Mouse (Mus musculus) E14TG2a.4 (cell line): ENCODE results near the gene Sugct.

Experiments used
- H3K27me3 ChIP-seq: 2 replicates; pipeline ENCODE4 v1.6.1; 2014; ENCODE audit warnings: low read length, control low read depth; ENCODE audit not compliant: insufficient read depth
- H3K36me3 ChIP-seq: 2 replicates; pipeline ENCODE4 v1.6.1; 2014; ENCODE audit warnings: low read length, control low read depth; ENCODE audit not compliant: insufficient read depth
- H3K4me1 ChIP-seq: replicated peaks from 2 replicates; pipeline ENCODE4 v1.6.1; 2014; ENCODE audit warnings: low read depth, low read length, control low read depth
- H3K4me3 ChIP-seq: replicated peaks from 2 replicates; pipeline ENCODE4 v1.5.1; 2014; ENCODE audit warnings: mild to moderate bottlenecking, low read length
- H3K9me3 ChIP-seq: 2 replicates; pipeline ENCODE4 v1.6.1; 2014; ENCODE audit warnings: low read length, control low read depth
- CTCF ChIP-seq: conservative IDR thresholded peaks from 2 replicates; pipeline ENCODE4 v1.5.1; 2014; ENCODE audit warnings: low read length
- NANOG ChIP-seq: IDR thresholded peaks from 2 replicates; pipeline ENCODE4 v1.6.1; 2014; ENCODE audit warnings: borderline replicate concordance, low read length, mixed read lengths
- POU5F1 ChIP-seq: IDR thresholded peaks from 2 replicates; pipeline ENCODE4 v1.6.1; 2014; ENCODE audit warnings: low read length, borderline replicate concordance

Gene Sugct

GRCm38 (mm10) chr13:16906974-16907373 lies 788.4 kb downstream of the Sugct start:
- no peak overlapping the region for H3K4me3 ChIP-seq
- no peaks in the 10 kb centered on the region for H3K9me3 ChIP-seq
- no peaks in the 10 kb centered on the region for H3K4me1 ChIP-seq
- H3K27me3 ChIP-seq = no peaks in the 10 kb centered on the region
- H3K36me3 ChIP-seq = no peaks in the 10 kb centered on the region
- TF ChIP-seq CTCF (no peak), NANOG (no peak), POU5F1 (no peak)

GRCm38 (mm10) chr13:16901424-16901823 lies 793.9 kb downstream of the Sugct start:
- Histone ChIP-seq H3K4me1 (no peaks in the 10 kb centered on the region), H3K4me3 (no peak overlapping the region), H3K36me3 (no peaks in the 10 kb centered on the region), H3K27me3 (no peaks in the 10 kb centered on the region), H3K9me3 (no peaks in the 10 kb centered on the region)
- TF ChIP-seq NANOG (no peak), CTCF (no peak), POU5F1 (no peak)

GRCm38 (mm10) chr13:16898084-16898792 lies 797.1 kb downstream of the Sugct start:
- Histone ChIP-seq H3K36me3 (no peaks in the 10 kb centered on the region), H3K4me1 (no peaks in the 10 kb centered on the region), H3K9me3 (no peaks in the 10 kb centered on the region), H3K27me3 (no peaks in the 10 kb centered on the region), H3K4me3 (no peak overlapping the region)
- no peak for TF ChIP-seq CTCF
- TF ChIP-seq NANOG = no peak
- TF ChIP-seq POU5F1 = no peak

GRCm38 (mm10) chr13:16878056-16878455 lies 817.3 kb downstream of the Sugct start:
- TF ChIP-seq NANOG (no peak), CTCF (no peak), POU5F1 (no peak)
- Histone ChIP-seq H3K9me3 (no peaks in the 10 kb centered on the region), H3K4me1 (no peaks in the 10 kb centered on the region), H3K27me3 (no peaks in the 10 kb centered on the region), H3K4me3 (no peak overlapping the region), H3K36me3 (no peaks in the 10 kb centered on the region)

- TF ChIP-seq POU5F1 (no peak), CTCF (no peak), NANOG (no peak)
- Histone ChIP-seq H3K4me1 (no peaks in the 10 kb centered on the region), H3K4me3 (no peak overlapping the region), H3K27me3 (no peaks in the 10 kb centered on the region), H3K9me3 (no peaks in the 10 kb centered on the region), H3K36me3 (no peaks in the 10 kb centered on the region)
Observed at GRCm38 (mm10) chr13:16859986-16860385, 835.4 kb downstream of the Sugct start.

- TF ChIP-seq NANOG (no peak), CTCF (no peak), POU5F1 (no peak)
- H3K27me3 ChIP-seq = no peaks in the 10 kb centered on the region
- H3K36me3 ChIP-seq = no peaks in the 10 kb centered on the region
- H3K9me3 ChIP-seq = no peaks in the 10 kb centered on the region
- no peak overlapping the region for H3K4me3 ChIP-seq
- no peaks in the 10 kb centered on the region for H3K4me1 ChIP-seq
Observed at GRCm38 (mm10) chr13:16847236-16847635, 848.1 kb downstream of the Sugct start.

- no peak overlapping the region for H3K4me3 ChIP-seq
- no peaks in the 10 kb centered on the region for H3K27me3 ChIP-seq
- H3K4me1 ChIP-seq = no peaks in the 10 kb centered on the region
- no peaks in the 10 kb centered on the region for H3K9me3 ChIP-seq
- no peaks in the 10 kb centered on the region for H3K36me3 ChIP-seq
- TF ChIP-seq CTCF (no peak), NANOG (no peak), POU5F1 (no peak)
Observed at GRCm38 (mm10) chr13:16840994-16841393, 854.4 kb downstream of the Sugct start.

- no peak for TF ChIP-seq POU5F1
- TF ChIP-seq NANOG = no peak
- no peak for TF ChIP-seq CTCF
- H3K4me1 ChIP-seq = no peaks in the 10 kb centered on the region
- no peaks in the 10 kb centered on the region for H3K27me3 ChIP-seq
- no peaks in the 10 kb centered on the region for H3K9me3 ChIP-seq
- no peak overlapping the region for H3K4me3 ChIP-seq
- no peaks in the 10 kb centered on the region for H3K36me3 ChIP-seq
Observed at GRCm38 (mm10) chr13:16838409-16838808, 856.9 kb downstream of the Sugct start.

GRCm38 (mm10) chr13:16835111-16835510 lies 860.2 kb downstream of the Sugct start:
- Histone ChIP-seq H3K27me3 (no peaks in the 10 kb centered on the region), H3K4me3 (no peak overlapping the region), H3K9me3 (peaks cover 13% of the 10 kb centered on the region; the same call in 1 of the 2 replicates), H3K4me1 (peaks cover 18% of the 10 kb centered on the region), H3K36me3 (peaks cover 4% of the 10 kb centered on the region; the same call in 1 of the 2 replicates)
- no peak for TF ChIP-seq CTCF
- TF ChIP-seq POU5F1 = no peak
- no peak for TF ChIP-seq NANOG

- TF ChIP-seq CTCF (no peak), NANOG (no peak), POU5F1 (no peak)
- no peaks in the 10 kb centered on the region for H3K27me3 ChIP-seq
Observed at GRCm38 (mm10) chr13:16833069-16833468, 862.3 kb downstream of the Sugct start.

More at GRCm38 (mm10) chr13:16833069-16833468, 862.3 kb downstream of the Sugct start:
- H3K4me1 ChIP-seq = peaks cover 26% of the 10 kb centered on the region
- no peak overlapping the region for H3K4me3 ChIP-seq
- peaks cover 13% of the 10 kb centered on the region; the same call in 1 of the 2 replicates for H3K9me3 ChIP-seq
- H3K36me3 ChIP-seq = peaks cover 4% of the 10 kb centered on the region; the same call in 1 of the 2 replicates
